Mouse (Mus musculus) gastrocnemius, adult 18-20 months (tissue): Measurements from ENCODE around the gene Tacstd2. TPM values are rescaled to one million over a fixed set of nuclear protein-coding genes. Genes with fewer than 3 reads are reported as not detected.
"Not testable (repeated sequence)": the region's sequence is repeated elsewhere in the genome, so short reads cannot be mapped to it uniquely, and the experiment has no call there.

Source experiments
- DNase-seq: peaks from one replicate; pipeline ENCODE4 v3.0.0; 2021; ENCODE audit warnings: low spot score
- long read RNA-seq, 2 experiments: library from polyadenylated mRNA; stranded (forward); transcript quantifications; one replicate each; pipeline ENCODE4 v2.0.0; 2021
- total RNA-seq, 2 experiments: library from RNA; stranded (reverse); gene quantifications; 2 replicates each; pipeline ENCODE4 v1.2.3; 2021

Tacstd2 gene
- not detected for total RNA-seq
- long read RNA-seq, experiment 1 = 0 reads
- long read RNA-seq, experiment 2 = 0 reads

GRCm38 (mm10) chr6:67535777-67536054 is at the start of gene Tacstd2:
Gene Tacstd2, minus strand, starts transcription at chr6:67535796.
- no peak for DNase-seq

GRCm38 (mm10) chr6:67566270-67566669 is 30.7 kb upstream of the Tacstd2 start:
- no peak for DNase-seq

- no peak for DNase-seq
Measured at GRCm38 (mm10) chr6:67555376-67555775, 19.8 kb upstream of the Tacstd2 start.

- no peak for DNase-seq
Measured at GRCm38 (mm10) chr6:67549550-67549949, 14.0 kb upstream of the Tacstd2 start.

DNA sequence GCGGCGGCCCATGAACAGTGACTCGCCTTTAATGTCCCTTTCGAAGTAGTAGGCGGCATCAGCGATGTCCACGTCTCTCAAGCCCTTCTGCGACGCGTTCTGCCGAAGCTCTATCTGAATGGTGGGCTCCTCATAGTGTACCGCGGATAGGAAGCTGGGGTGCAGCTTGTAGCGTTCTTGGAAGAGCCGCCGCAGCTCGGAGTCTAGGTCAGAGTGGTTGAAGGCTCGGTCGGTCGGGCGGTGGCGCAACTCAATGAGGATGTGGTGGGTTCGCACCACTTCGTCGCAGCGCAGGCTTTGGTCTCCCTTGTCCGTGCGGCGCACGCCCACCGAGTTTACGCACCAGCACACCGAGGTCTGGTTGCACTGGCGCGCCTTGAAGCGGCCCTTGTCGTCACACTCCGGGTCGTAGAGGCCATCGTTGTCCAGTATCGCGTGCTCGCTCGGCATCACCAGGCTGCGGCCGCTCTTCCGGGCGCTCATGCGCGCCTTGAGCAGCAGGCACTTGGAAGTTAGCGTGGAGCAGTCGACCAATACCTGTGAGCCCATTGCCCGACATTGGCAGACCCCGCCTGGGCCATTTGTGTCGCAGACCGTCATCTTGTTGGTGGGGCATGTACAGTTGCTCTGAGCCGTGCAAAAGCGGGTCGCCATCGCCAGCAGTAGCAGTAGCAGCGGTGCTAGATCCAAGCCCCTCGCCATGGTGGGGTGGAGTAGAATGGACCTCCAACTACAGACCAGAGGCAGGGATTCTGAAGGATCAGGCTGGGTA is 405 bp downstream of the Tacstd2 start:
- DNase-seq = no peak

GRCm38 (mm10) chr6:67534191-67535004 is 1.2 kb downstream of the Tacstd2 start:
- no peak for DNase-seq

GRCm38 (mm10) chr6:67532665-67533440 is 2.7 kb downstream of the Tacstd2 start:
- no peak for DNase-seq

- no peak for DNase-seq
Measured at GRCm38 (mm10) chr6:67531822-67532162, 3.8 kb downstream of the Tacstd2 start.

DNA sequence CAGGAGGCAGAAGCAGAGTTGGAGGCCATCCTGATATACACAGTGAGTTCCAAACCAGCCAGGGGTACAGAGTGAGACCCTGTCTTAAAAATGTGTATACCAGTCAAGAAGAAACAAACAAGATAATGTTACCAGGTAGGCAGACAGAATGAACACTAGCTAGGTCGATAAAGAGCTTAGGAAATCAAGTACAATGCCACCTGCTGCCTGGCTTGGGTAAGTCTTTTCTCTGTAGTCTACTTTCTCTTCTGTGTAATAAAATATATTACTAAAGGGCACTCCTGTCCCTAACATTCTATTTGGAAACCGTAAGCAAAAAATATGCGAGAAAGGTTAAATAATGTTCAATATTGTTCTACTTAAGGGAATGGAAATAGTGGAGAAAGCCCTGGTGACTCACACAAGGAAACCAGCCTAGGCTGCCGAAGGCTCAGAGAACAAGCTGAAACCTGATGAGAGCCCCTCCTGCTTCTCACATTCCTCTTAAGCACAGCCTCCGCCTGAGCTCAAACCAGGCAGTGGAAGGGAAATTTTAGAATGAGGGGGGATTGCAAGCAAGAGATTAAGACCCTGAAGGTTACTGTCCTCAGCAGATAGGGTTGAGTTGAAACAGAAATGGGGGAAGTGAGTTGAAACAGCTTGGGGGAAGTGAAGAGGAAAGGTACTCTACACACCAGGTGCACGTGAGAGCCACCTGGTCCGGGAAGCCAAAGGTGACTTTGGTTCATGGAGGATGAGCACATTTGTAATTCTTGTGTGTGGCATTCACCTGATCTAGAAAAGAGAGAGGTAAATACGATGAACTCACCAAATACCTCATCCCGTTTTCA is 4.4 kb downstream of the Tacstd2 start:
- no peak for DNase-seq

GRCm38 (mm10) chr6:67526356-67526755 is 9.2 kb downstream of the Tacstd2 start:
- DNase-seq = no peak

DNA sequence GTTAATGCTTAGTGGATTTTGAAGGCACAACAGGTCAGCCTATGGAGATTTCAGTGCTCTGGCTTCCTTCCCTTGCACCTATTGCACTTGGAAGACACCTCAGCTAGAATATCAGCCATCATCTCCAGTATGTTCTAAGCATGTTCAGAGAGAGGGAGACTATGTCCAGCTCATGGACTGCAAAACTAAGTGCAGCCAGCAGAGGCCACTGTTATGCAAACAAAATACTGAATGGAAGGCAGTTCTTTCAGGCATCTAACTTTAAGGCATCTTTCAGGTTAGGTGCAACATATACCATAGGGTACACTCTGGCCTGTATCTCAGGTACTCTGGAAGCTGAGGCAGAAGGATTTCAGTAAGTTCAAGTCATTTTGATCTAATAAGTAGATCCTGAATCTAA is 24.8 kb downstream of the Tacstd2 start:
- peak; percentile 13 for DNase-seq

DNA sequence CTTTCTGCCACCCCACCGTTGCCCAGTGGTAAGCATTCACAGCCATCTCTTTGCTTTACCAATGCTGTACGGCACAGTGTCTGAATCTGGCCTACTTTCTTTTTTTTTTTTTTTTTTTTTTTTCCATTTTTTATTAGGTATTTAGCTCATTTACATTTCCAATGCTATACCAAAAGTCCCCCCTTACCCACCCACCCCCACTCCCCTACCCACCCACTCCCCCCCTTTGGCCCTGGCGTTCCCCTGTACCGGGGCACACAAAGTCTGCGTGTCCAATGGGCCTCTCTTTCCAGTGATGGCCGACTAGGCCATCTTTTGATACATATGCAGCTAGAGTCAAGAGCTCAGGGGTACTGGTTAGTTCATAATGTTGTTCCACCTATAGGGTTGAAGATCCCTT is 33.7 kb downstream of the Tacstd2 start:
- DNase-seq = not testable (repeated sequence)

DNA sequence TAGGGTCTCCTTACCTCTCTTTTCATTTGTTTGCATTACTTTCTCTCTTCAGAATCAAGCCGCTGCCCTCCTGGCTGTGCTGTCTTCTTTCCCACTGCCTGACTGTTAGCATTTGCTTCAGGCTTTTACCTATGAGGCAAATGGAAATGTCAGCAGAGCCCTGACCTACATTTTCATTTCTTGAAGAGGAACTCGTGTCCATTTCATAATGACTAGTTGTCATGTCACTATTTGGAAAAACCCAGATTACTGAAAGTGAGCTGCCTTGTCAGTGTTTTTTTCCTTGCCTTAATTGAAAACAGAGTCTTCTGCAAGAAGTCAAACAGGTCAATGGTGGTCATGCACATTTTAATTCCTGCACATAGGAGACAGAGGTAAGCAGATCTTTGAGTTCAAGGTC is 43.8 kb downstream of the Tacstd2 start, which contains the start of gene Il23r:
Gene Il23r (minus strand): TSS at position 101 of the 400 bp plus-strand sequence.
- no peak for DNase-seq

Other genes starting within 250 kb of the Tacstd2 start
- under 1 TPM in 1 of 2 experiments, not detected in 1; 0.07 TPM for gene Il12rb2, start 159.6 kb downstream of the Tacstd2 start, total RNA-seq
- gene Il23r, start 43.9 kb downstream of the Tacstd2 start, total RNA-seq = not detected